Mouse (Mus musculus): Measurements from ENCODE around the gene Ndfip2.

DNA sequence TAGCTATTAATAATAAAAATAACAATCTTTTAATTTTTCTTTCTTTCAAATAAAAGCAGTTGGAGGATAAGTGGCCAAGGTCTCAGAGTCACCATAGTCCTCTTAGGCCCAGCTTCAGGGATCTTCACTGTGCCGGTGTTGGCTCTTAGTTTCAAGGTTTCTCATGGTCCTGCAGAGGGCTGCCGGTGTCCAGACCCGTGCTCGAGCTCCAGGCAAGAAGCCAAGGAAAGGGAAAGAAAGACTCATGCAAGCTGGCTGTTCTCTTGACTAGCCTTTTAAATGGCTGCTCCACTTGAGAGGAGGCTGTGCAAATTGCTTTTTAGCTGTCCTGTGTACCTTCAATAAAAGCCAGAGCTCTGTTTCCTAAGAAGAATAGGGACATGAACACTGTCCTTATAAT lies 21.8 kb upstream of the Ndfip2 start:
- TF ChIP-seq CTCF (IDR thresholded peaks at IDR 0.05; ENCODE audit: borderline replicate concordance, insufficient read depth, low read depth, low read length) (no peak), POLR2A (IDR thresholded peaks at IDR 0.05; ENCODE audit: borderline replicate concordance, insufficient read depth, low read length) (no peak)
